Mouse (Mus musculus): ENCODE data around the gene Itpkb.

GRCm38 (mm10) chr1:180404706-180405105 lies 74.4 kb downstream of the Itpkb start:
- no peak for TF ChIP-seq CTCF (IDR thresholded peaks at IDR 0.05; ENCODE audit: low read depth)
- no peak for TF ChIP-seq EP300 (optimal IDR thresholded peaks at IDR 0.05)
